Mouse (Mus musculus): ENCODE data around the gene Pitpnm1.

- TF ChIP-seq CTCF (conservative IDR thresholded peaks at IDR 0.05 in 1 of 2, IDR thresholded peaks at IDR 0.05 in 1 of 2; ENCODE audit: low read depth in 2 of 2, low read length in 2 of 2) (no peak), POLR2A (IDR thresholded peaks at IDR 0.05; ENCODE audit: low read depth, low read length) (no peak), GABPA (IDR thresholded peaks at IDR 0.05; ENCODE audit: insufficient replicate concordance, low read depth, low read length) (no peak), PAX5 (IDR thresholded peaks at IDR 0.05; ENCODE audit: low read length) (no peak), ZMIZ1 (IDR thresholded peaks at IDR 0.05; ENCODE audit: low read depth, low read length) (no peak), E2F4 (IDR thresholded peaks at IDR 0.05; ENCODE audit: insufficient replicate concordance, low read depth, low read length) (no peak), SIN3A (IDR thresholded peaks at IDR 0.05; ENCODE audit: low read length) (no peak), MYC (IDR thresholded peaks at IDR 0.05; ENCODE audit: low read depth, low read length) (no peak), EP300 (IDR thresholded peaks at IDR 0.05; ENCODE audit: low read length) (no peak), ZKSCAN1 (IDR thresholded peaks at IDR 0.05; ENCODE audit: borderline replicate concordance, low read depth, low read length) (no peak), MAZ (IDR thresholded peaks at IDR 0.05; ENCODE audit: low read depth, low read length) (no peak), TCF12 (IDR thresholded peaks at IDR 0.05; ENCODE audit: low read depth, low read length) (no peak), JUND (conservative IDR thresholded peaks at IDR 0.05; ENCODE audit: low read depth, low read length) (no peak), ELF1 (IDR thresholded peaks at IDR 0.05; ENCODE audit: low read depth, low read length) (no peak)
These were observed 32.9 kb upstream of the Pitpnm1 start for GRCm38 (mm10) chr19:4066877-4067276.
